Mouse (Mus musculus): ENCODE measurements around the gene Ankrd34a. TPM values are rescaled to one million over a fixed set of nuclear protein-coding genes. Genes with fewer than 3 reads are reported as not detected.

Gene Ankrd34a
- polyA plus RNA-seq, 1 experiment from 2014 or later: 9.5 TPM

- Histone ChIP-seq H3K4me1 (replicated peaks) (peaks cover 43% of the 10 kb centered on the region), H3K27ac (ENCODE audit: poor library complexity, severe bottlenecking) (peak overlapping the region; percentile 97), H3K9me3 (replicated peaks) (no peaks in the 10 kb centered on the region), H3K36me3 (peaks cover 30% of the 10 kb centered on the region), H3K4me3 (peak overlapping the region; percentile 78), H3K4me2 (peak overlapping the region; percentile 92), H3K9ac (peak overlapping the region; percentile 86), H3K27me3 (replicated peaks) (no peaks in the 10 kb centered on the region)
- WGBS: 2% methylated on average over 22 of the region's 22 CpGs
- no peak for ATAC-seq (ENCODE audit: insufficient number of reproducible peaks, low FRiP score)
These were observed 39.5 kb upstream of the Ankrd34a start for GRCm38 (mm10) chr3:96556651-96557635.

- peak within 1 kb of the TSS; percentile 93 for H3K9ac ChIP-seq
- WGBS: 1% methylated on average over 26 of the region's 26 CpGs
- H3K9me3 ChIP-seq (replicated peaks): no peaks in the 10 kb centered on the region
- peaks cover 31% of the 10 kb centered on the region for H3K36me3 ChIP-seq
- peak within 1 kb of the TSS; percentile 97 for H3K27ac ChIP-seq (ENCODE audit: poor library complexity, severe bottlenecking)
- peak within 1 kb of the TSS; percentile 78 for H3K4me3 ChIP-seq
- peak within 1 kb of the TSS; percentile 92 for H3K4me2 ChIP-seq
- ATAC-seq (ENCODE audit: insufficient number of reproducible peaks, low FRiP score): peak; percentile 99
- no peaks in the 10 kb centered on the region for H3K27me3 ChIP-seq (replicated peaks)
- H3K4me1 ChIP-seq (replicated peaks): peaks cover 45% of the 10 kb centered on the region
These were observed 38.7 kb upstream of the Ankrd34a start, which contains the start of gene Txnip for GRCm38 (mm10) chr3:96557694-96558093. Gene Txnip (plus strand): TSS chr3:96557957.

- Histone ChIP-seq H3K9ac (peak overlapping the region; percentile 93), H3K4me1 (replicated peaks) (peaks cover 45% of the 10 kb centered on the region), H3K27ac (ENCODE audit: poor library complexity, severe bottlenecking) (peak overlapping the region; percentile 97), H3K4me2 (peak overlapping the region; percentile 92), H3K36me3 (peaks cover 31% of the 10 kb centered on the region), H3K4me3 (peak overlapping the region; percentile 78), H3K27me3 (replicated peaks) (no peaks in the 10 kb centered on the region), H3K9me3 (replicated peaks) (no peaks in the 10 kb centered on the region)
- no peak for ATAC-seq (ENCODE audit: insufficient number of reproducible peaks, low FRiP score)
- WGBS: under 1% methylated on average over 17 of the region's 17 CpGs
These were observed 38.3 kb upstream of the Ankrd34a start for GRCm38 (mm10) chr3:96558159-96558558.

GRCm38 (mm10) chr3:96558668-96559196 is 37.7 kb upstream of the Ankrd34a start:
- no peak for ATAC-seq (ENCODE audit: insufficient number of reproducible peaks, low FRiP score)
- peak overlapping the region; percentile 78 for H3K4me3 ChIP-seq
- no peaks in the 10 kb centered on the region for H3K9me3 ChIP-seq (replicated peaks)
- peak overlapping the region; percentile 97 for H3K27ac ChIP-seq (ENCODE audit: poor library complexity, severe bottlenecking)
- WGBS: 19% methylated on average over 10 of the region's 10 CpGs
- peaks cover 31% of the 10 kb centered on the region for H3K36me3 ChIP-seq
- no peaks in the 10 kb centered on the region for H3K27me3 ChIP-seq (replicated peaks)
- H3K4me2 ChIP-seq: peak overlapping the region; percentile 92
- H3K4me1 ChIP-seq (replicated peaks): peaks cover 47% of the 10 kb centered on the region
- H3K9ac ChIP-seq: peak overlapping the region; percentile 93

GRCm38 (mm10) chr3:96559398-96559910 is 37.0 kb upstream of the Ankrd34a start:
- H3K4me2 ChIP-seq: peak overlapping the region; percentile 92
- WGBS: 28% methylated on average over 12 of the region's 12 CpGs
- H3K9ac ChIP-seq: peak overlapping the region; percentile 93
- H3K4me3 ChIP-seq: peak overlapping the region; percentile 78
- peaks cover 54% of the 10 kb centered on the region for H3K4me1 ChIP-seq (replicated peaks)
- peaks cover 31% of the 10 kb centered on the region for H3K36me3 ChIP-seq
- no peak for ATAC-seq (ENCODE audit: insufficient number of reproducible peaks, low FRiP score)
- no peaks in the 10 kb centered on the region for H3K27me3 ChIP-seq (replicated peaks)
- no peaks in the 10 kb centered on the region for H3K9me3 ChIP-seq (replicated peaks)
- H3K27ac ChIP-seq (ENCODE audit: poor library complexity, severe bottlenecking): peak overlapping the region; percentile 97

- Histone ChIP-seq H3K4me1 (replicated peaks) (peaks cover 52% of the 10 kb centered on the region), H3K27ac (ENCODE audit: poor library complexity, severe bottlenecking) (peak overlapping the region; percentile 97), H3K9ac (peak overlapping the region; percentile 93), H3K36me3 (peaks cover 31% of the 10 kb centered on the region), H3K4me2 (peak overlapping the region; percentile 92), H3K9me3 (replicated peaks) (no peaks in the 10 kb centered on the region), H3K27me3 (replicated peaks) (no peaks in the 10 kb centered on the region), H3K4me3 (peak overlapping the region; percentile 78)
- ATAC-seq (ENCODE audit: insufficient number of reproducible peaks, low FRiP score): no peak
- WGBS: 59% methylated on average over 23 of the region's 23 CpGs
These were observed 36.3 kb upstream of the Ankrd34a start for GRCm38 (mm10) chr3:96559911-96560850.

- H3K4me1 ChIP-seq (replicated peaks): peaks cover 44% of the 10 kb centered on the region
- H3K4me3 ChIP-seq: peak overlapping the region; percentile 78
- peaks cover 31% of the 10 kb centered on the region for H3K36me3 ChIP-seq
- ATAC-seq (ENCODE audit: insufficient number of reproducible peaks, low FRiP score): no peak
- peak overlapping the region; percentile 92 for H3K4me2 ChIP-seq
- H3K27me3 ChIP-seq (replicated peaks): no peaks in the 10 kb centered on the region
- WGBS: 79% methylated on average over 9 of the region's 9 CpGs
- peak overlapping the region; percentile 93 for H3K9ac ChIP-seq
- H3K9me3 ChIP-seq (replicated peaks): no peaks in the 10 kb centered on the region
- H3K27ac ChIP-seq (ENCODE audit: poor library complexity, severe bottlenecking): peak overlapping the region; percentile 97
These were observed 35.4 kb upstream of the Ankrd34a start for GRCm38 (mm10) chr3:96560881-96561668.

- H3K9ac ChIP-seq: peak overlapping the region; percentile 58; the same call in 1 of the 2 replicates
- peak overlapping the region; percentile 27 for H3K4me3 ChIP-seq
- H3K4me2 ChIP-seq: peak overlapping the region; percentile 92
- WGBS: 54% methylated on average over 10 of the region's 10 CpGs
- peaks cover 39% of the 10 kb centered on the region for H3K4me1 ChIP-seq (replicated peaks)
- peak overlapping the region; percentile 97 for H3K27ac ChIP-seq (ENCODE audit: poor library complexity, severe bottlenecking)
- no peaks in the 10 kb centered on the region for H3K9me3 ChIP-seq (replicated peaks)
- ATAC-seq (ENCODE audit: insufficient number of reproducible peaks, low FRiP score): no peak
- H3K36me3 ChIP-seq: peaks cover 31% of the 10 kb centered on the region
- no peaks in the 10 kb centered on the region for H3K27me3 ChIP-seq (replicated peaks)
These were observed 34.3 kb upstream of the Ankrd34a start for GRCm38 (mm10) chr3:96561946-96562681.

- no peaks in the 10 kb centered on the region for H3K9me3 ChIP-seq (replicated peaks)
- no peak overlapping the region for H3K4me2 ChIP-seq
- H3K4me3 ChIP-seq: no peak overlapping the region
- no peak overlapping the region for H3K27ac ChIP-seq (ENCODE audit: poor library complexity, severe bottlenecking)
- peaks cover 39% of the 10 kb centered on the region for H3K4me1 ChIP-seq (replicated peaks)
- H3K27me3 ChIP-seq (replicated peaks): no peaks in the 10 kb centered on the region
- H3K9ac ChIP-seq: no peak overlapping the region
- WGBS: 90% methylated on average over 8 of the region's 8 CpGs
- ATAC-seq (ENCODE audit: insufficient number of reproducible peaks, low FRiP score): no peak
- H3K36me3 ChIP-seq: peaks cover 31% of the 10 kb centered on the region
These were observed 33.2 kb upstream of the Ankrd34a start for GRCm38 (mm10) chr3:96563267-96563666.

Data from heart, embryonic 12.5 days (tissue).